Mouse (Mus musculus): ENCODE data around the gene Tspan18.

DNA sequence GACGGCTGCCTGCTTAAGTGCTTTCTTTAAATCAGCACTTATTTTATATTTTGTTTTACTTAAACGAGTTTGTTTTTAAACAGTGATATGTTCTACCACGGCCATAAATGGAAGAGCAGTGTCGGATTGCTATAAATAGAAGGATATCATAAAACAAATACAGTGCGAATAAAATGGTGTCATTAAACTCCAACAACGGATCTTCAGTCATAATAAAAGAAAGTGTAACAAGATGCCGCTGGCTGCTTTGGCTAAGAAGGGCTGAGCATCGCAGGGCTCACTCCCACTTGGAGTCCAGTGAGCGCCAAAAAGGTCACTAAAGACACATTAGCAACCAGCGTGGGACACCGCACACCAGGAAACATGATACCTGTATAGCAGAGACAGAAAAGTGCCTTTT lies 1.7 kb upstream of the Tspan18 start:
- TF ChIP-seq CTCF (conservative IDR thresholded peaks at IDR 0.05; ENCODE audit: low read length) (no peak), NANOG (IDR thresholded peaks at IDR 0.05; ENCODE audit: borderline replicate concordance, low read length) (no peak), POU5F1 (IDR thresholded peaks at IDR 0.05; ENCODE audit: borderline replicate concordance, low read length) (no peak)
